Mouse (Mus musculus): Measurements from ENCODE around the gene Fblim1.

- TF ChIP-seq POLR2A (IDR thresholded peaks at IDR 0.05; ENCODE audit: low read depth, low read length) (no peak), TCF12 (IDR thresholded peaks at IDR 0.05; ENCODE audit: low read depth, low read length) (no peak), EP300 (IDR thresholded peaks at IDR 0.05; ENCODE audit: low read length) (no peak)
Measured at GRCm38 (mm10) chr4:141624134-141624533, 18.2 kb upstream of the Fblim1 start.
